Mouse (Mus musculus): Measurements from ENCODE around the gene Rtn4ip1. TPM values are rescaled to one million over a fixed set of nuclear protein-coding genes. Genes with fewer than 3 reads are reported as not detected.
A peak's percentile ranks its signal among the peaks of the same experiment; 100 is the strongest.
"Not testable (repeated sequence)": the region's sequence is repeated elsewhere in the genome, so short reads cannot be mapped to it uniquely, and the experiment has no call there.

The Rtn4ip1 gene
- polyA plus RNA-seq, 1 experiment from 2014 or later = 9.2 TPM

GRCm38 (mm10) chr10:43918696-43919608 is 17.3 kb downstream of the Rtn4ip1 start:
- 48% methylated on average over 17 of the region's 17 CpGs for WGBS
- no peak overlapping the region for H3K4me3 ChIP-seq (ENCODE audit: low read depth, low read length)
- H3K4me1 ChIP-seq (replicated peaks; ENCODE audit: control insufficient read depth, insufficient read depth, low read length) = no peaks in the 10 kb centered on the region
- H3K36me3 ChIP-seq (ENCODE audit: control insufficient read depth, insufficient read depth) = peaks cover 11% of the 10 kb centered on the region; the same call in 1 of the 2 replicates
- no peak overlapping the region for H3K27ac ChIP-seq (ENCODE audit: low read depth, low read length)
- H3K9me3 ChIP-seq (ENCODE audit: control insufficient read depth) = no peaks in the 10 kb centered on the region
- no peak overlapping the region for H3K4me2 ChIP-seq (replicated peaks; ENCODE audit: low read depth)
- H3K27me3 ChIP-seq (replicated peaks; ENCODE audit: control insufficient read depth, insufficient read depth, low read length) = no peaks in the 10 kb centered on the region
- no peak overlapping the region for H3K9ac ChIP-seq (ENCODE audit: low read depth, low read length)
- TF ChIP-seq CTCF (IDR thresholded peaks at IDR 0.05; ENCODE audit: low read depth) = peak; percentile 97
- no peak for ATAC-seq

GRCm38 (mm10) chr10:43923096-43923495 is 21.5 kb downstream of the Rtn4ip1 start:
- Histone ChIP-seq H3K27ac (ENCODE audit: low read depth, low read length) (no peak overlapping the region), H3K36me3 (ENCODE audit: control insufficient read depth, insufficient read depth) (peaks cover 12% of the 10 kb centered on the region; the same call in 1 of the 2 replicates), H3K27me3 (replicated peaks; ENCODE audit: control insufficient read depth, insufficient read depth, low read length) (no peaks in the 10 kb centered on the region), H3K4me2 (replicated peaks; ENCODE audit: low read depth) (no peak overlapping the region), H3K9me3 (ENCODE audit: control insufficient read depth) (no peaks in the 10 kb centered on the region), H3K4me3 (ENCODE audit: low read depth, low read length) (no peak overlapping the region), H3K4me1 (replicated peaks; ENCODE audit: control insufficient read depth, insufficient read depth, low read length) (no peaks in the 10 kb centered on the region), H3K9ac (ENCODE audit: low read depth, low read length) (no peak overlapping the region)
- WGBS = 94% methylated on average over 3 of the region's 3 CpGs
- TF ChIP-seq CTCF (IDR thresholded peaks at IDR 0.05; ENCODE audit: low read depth) = no peak
- no peak for ATAC-seq

GRCm38 (mm10) chr10:43925776-43926175 is 24.2 kb downstream of the Rtn4ip1 start:
- WGBS = 89% methylated on average over 9 of the region's 9 CpGs
- H3K4me1 ChIP-seq (replicated peaks; ENCODE audit: control insufficient read depth, insufficient read depth, low read length); H3K9ac ChIP-seq (ENCODE audit: low read depth, low read length); H3K4me3 ChIP-seq (ENCODE audit: low read depth, low read length); H3K9me3 ChIP-seq (ENCODE audit: control insufficient read depth); ATAC-seq; H3K27ac ChIP-seq (ENCODE audit: low read depth, low read length); H3K27me3 ChIP-seq (replicated peaks; ENCODE audit: control insufficient read depth, insufficient read depth, low read length); H3K4me2 ChIP-seq (replicated peaks; ENCODE audit: low read depth): not testable (repeated sequence)
- peaks cover 24% of the 10 kb centered on the region; the same call in 1 of the 2 replicates for H3K36me3 ChIP-seq (ENCODE audit: control insufficient read depth, insufficient read depth)

- Histone ChIP-seq H3K36me3 (ENCODE audit: control insufficient read depth, insufficient read depth) (peaks cover 29% of the 10 kb centered on the region), H3K4me2 (replicated peaks; ENCODE audit: low read depth) (no peak overlapping the region), H3K4me1 (replicated peaks; ENCODE audit: control insufficient read depth, insufficient read depth, low read length) (no peaks in the 10 kb centered on the region), H3K27me3 (replicated peaks; ENCODE audit: control insufficient read depth, insufficient read depth, low read length) (no peaks in the 10 kb centered on the region), H3K4me3 (ENCODE audit: low read depth, low read length) (no peak overlapping the region), H3K9me3 (ENCODE audit: control insufficient read depth) (no peaks in the 10 kb centered on the region), H3K27ac (ENCODE audit: low read depth, low read length) (no peak overlapping the region), H3K9ac (ENCODE audit: low read depth, low read length) (no peak overlapping the region)
- TF ChIP-seq CTCF (IDR thresholded peaks at IDR 0.05; ENCODE audit: low read depth) = no peak
- ATAC-seq = no peak
- 73% methylated on average over 8 of the region's 8 CpGs for WGBS
Measured at GRCm38 (mm10) chr10:43927736-43928135, 26.1 kb downstream of the Rtn4ip1 start.

- no peaks in the 10 kb centered on the region for H3K9me3 ChIP-seq (ENCODE audit: control insufficient read depth)
- TF ChIP-seq CTCF (IDR thresholded peaks at IDR 0.05; ENCODE audit: low read depth) = no peak
- H3K27ac ChIP-seq (ENCODE audit: low read depth, low read length) = no peak overlapping the region
- 72% methylated on average over 5 of the region's 5 CpGs for WGBS
- no peak overlapping the region for H3K9ac ChIP-seq (ENCODE audit: low read depth, low read length)
- H3K27me3 ChIP-seq (replicated peaks; ENCODE audit: control insufficient read depth, insufficient read depth, low read length) = no peaks in the 10 kb centered on the region
- peaks cover 26% of the 10 kb centered on the region for H3K36me3 ChIP-seq (ENCODE audit: control insufficient read depth, insufficient read depth)
- H3K4me1 ChIP-seq (replicated peaks; ENCODE audit: control insufficient read depth, insufficient read depth, low read length) = no peaks in the 10 kb centered on the region
- ATAC-seq = no peak
- H3K4me3 ChIP-seq (ENCODE audit: low read depth, low read length) = no peak overlapping the region
- no peak overlapping the region for H3K4me2 ChIP-seq (replicated peaks; ENCODE audit: low read depth)
Measured at GRCm38 (mm10) chr10:43928596-43928995, 27.0 kb downstream of the Rtn4ip1 start.

- TF ChIP-seq CTCF (IDR thresholded peaks at IDR 0.05; ENCODE audit: low read depth) = no peak
- no peaks in the 10 kb centered on the region for H3K27me3 ChIP-seq (replicated peaks; ENCODE audit: control insufficient read depth, insufficient read depth, low read length)
- H3K9ac ChIP-seq (ENCODE audit: low read depth, low read length) = no peak overlapping the region
- ATAC-seq = no peak
- H3K4me3 ChIP-seq (ENCODE audit: low read depth, low read length) = no peak overlapping the region
- H3K4me2 ChIP-seq (replicated peaks; ENCODE audit: low read depth) = no peak overlapping the region
- 76% methylated on average over 6 of the region's 6 CpGs for WGBS
- no peaks in the 10 kb centered on the region for H3K4me1 ChIP-seq (replicated peaks; ENCODE audit: control insufficient read depth, insufficient read depth, low read length)
- H3K27ac ChIP-seq (ENCODE audit: low read depth, low read length) = no peak overlapping the region
- no peaks in the 10 kb centered on the region for H3K9me3 ChIP-seq (ENCODE audit: control insufficient read depth)
- 0 out of 2 replicates have a peak, but pooled peaks cover 5% of the 10 kb centered on the region for H3K36me3 ChIP-seq (ENCODE audit: control insufficient read depth, insufficient read depth)
Measured at GRCm38 (mm10) chr10:43939136-43939662, 37.6 kb downstream of the Rtn4ip1 start.
